Mouse (Mus musculus): ENCODE data around the gene Stx1a. TPM values are rescaled to one million over a fixed set of nuclear protein-coding genes. Genes with fewer than 3 reads are reported as not detected.

The Stx1a gene
- total RNA-seq, 2 experiments from 2014 or later = 340 to 404 TPM

GRCm38 (mm10) chr5:135002151-135002550, 21.1 kb upstream of the Stx1a start:
- DNase-seq (ENCODE audit: low spot score in 2 of 2) = no peak
- intact Hi-C loops (cut with DNase I) = no loop called here

GRCm38 (mm10) chr5:135007802-135008571, 15.3 kb upstream of the Stx1a start:
- DNase-seq (ENCODE audit: low spot score in 2 of 2) = no peak
- intact Hi-C loops (cut with DNase I) = loop anchor here (5.0 kb wide), 1 partner anchor 179 kb away; the partner anchor contains the start of gene Baz1b

- intact Hi-C loops (cut with DNase I) = loop anchor here (1.0 to 5.0 kb wide), 2 partner anchors 178 to 321 kb away; partner anchors contain the start of genes Baz1b and Limk1
Observed at GRCm38 (mm10) chr5:135008671-135009589, 14.4 kb upstream of the Stx1a start, which contains the start of gene Abhd11. Gene Abhd11 (plus strand): TSS chr5:135009152.

GRCm38 (mm10) chr5:135009590-135010319, 13.5 kb upstream of the Stx1a start:
- intact Hi-C loops (cut with DNase I) = loop anchor here (1.0 to 5.0 kb wide), 2 partner anchors 178 to 321 kb away; partner anchors contain the start of genes Baz1b and Limk1
- peak; percentile 90 to 91 for DNase-seq (ENCODE audit: low spot score in 2 of 2)

More at GRCm38 (mm10) chr5:135008671-135009589, 14.4 kb upstream of the Stx1a start, which contains the start of gene Abhd11:
- peak; percentile 94 to 95 for DNase-seq (ENCODE audit: low spot score in 2 of 2)

GRCm38 (mm10) chr5:135010320-135010709, 13.0 kb upstream of the Stx1a start:
- DNase-seq (ENCODE audit: low spot score in 2 of 2) = no peak
- intact Hi-C loops (cut with DNase I) = no loop called here

- intact Hi-C loops (cut with DNase I) = no loop called here
- DNase-seq (ENCODE audit: low spot score in 2 of 2) = no peak
Observed at GRCm38 (mm10) chr5:135010841-135011743, 12.2 kb upstream of the Stx1a start.

GRCm38 (mm10) chr5:135011809-135012613, 11.3 kb upstream of the Stx1a start:
- intact Hi-C loops (cut with DNase I) = no loop called here
- DNase-seq (ENCODE audit: low spot score in 2 of 2) = no peak

- intact Hi-C loops (cut with DNase I) = no loop called here
Observed at GRCm38 (mm10) chr5:135012671-135013441, 10.4 kb upstream of the Stx1a start.

GRCm38 (mm10) chr5:135015497-135015896, 7.8 kb upstream of the Stx1a start:
- intact Hi-C loops (cut with DNase I) = loop anchor here (5.0 kb wide), 2 partner anchors 37 to 62 kb away; partner anchors contain the start of gene Vps37d
- DNase-seq (ENCODE audit: low spot score in 2 of 2) = peak; percentile 85 to 86

More at GRCm38 (mm10) chr5:135012671-135013441, 10.4 kb upstream of the Stx1a start:
- peak in 1 of 2 experiments; percentile 74 for DNase-seq (ENCODE audit: low spot score in 2 of 2)

GRCm38 (mm10) chr5:135016224-135016759, 7.0 kb upstream of the Stx1a start:
- DNase-seq (ENCODE audit: low spot score in 2 of 2) = no peak
- intact Hi-C loops (cut with DNase I) = loop anchor here (5.0 kb wide), 2 partner anchors 36 to 61 kb away; partner anchors contain the start of gene Vps37d

- intact Hi-C loops (cut with DNase I) = no loop called here
Observed at GRCm38 (mm10) chr5:135021814-135022213, 1.5 kb upstream of the Stx1a start.

GRCm38 (mm10) chr5:135024665-135025224, 1.5 kb downstream of the Stx1a start:
- DNase-seq (ENCODE audit: low spot score in 2 of 2) = no peak
- intact Hi-C loops (cut with DNase I) = no loop called here

More at GRCm38 (mm10) chr5:135021814-135022213, 1.5 kb upstream of the Stx1a start:
- no peak for DNase-seq (ENCODE audit: low spot score in 2 of 2)

- intact Hi-C loops (cut with DNase I) = no loop called here
- DNase-seq (ENCODE audit: low spot score in 2 of 2) = peak; percentile 68 to 74
Observed at GRCm38 (mm10) chr5:135025899-135026298, 2.6 kb downstream of the Stx1a start.

GRCm38 (mm10) chr5:135029007-135029854, 5.9 kb downstream of the Stx1a start:
- intact Hi-C loops (cut with DNase I) = no loop called here
- peak; percentile 73 to 83 for DNase-seq (ENCODE audit: low spot score in 2 of 2)

GRCm38 (mm10) chr5:135032581-135032980, 9.3 kb downstream of the Stx1a start:
- intact Hi-C loops (cut with DNase I) = no loop called here
- DNase-seq (ENCODE audit: low spot score in 2 of 2) = no peak

Data from left cerebral cortex, postnatal 36 days (tissue).